Mouse (Mus musculus) ES-Bruce4 (cell line): ENCODE results near the gene Mapre3. TPM values are rescaled to one million over a fixed set of nuclear protein-coding genes. Genes with fewer than 3 reads are reported as not detected.
A peak's percentile ranks its signal among the peaks of the same experiment; 100 is the strongest.

Source experiments
- H3K27ac ChIP-seq: 2 replicates; pipeline ENCODE4 v1.5.1; 2012; ENCODE audit warnings: low read length, inconsistent platforms; ENCODE audit not compliant: insufficient read depth
- H3K27me3 ChIP-seq: 2 replicates; pipeline ENCODE4 v1.6.1; 2012; ENCODE audit warnings: mild to moderate bottlenecking, low read length, inconsistent platforms; ENCODE audit not compliant: control insufficient read depth, poor library complexity, insufficient read depth, severe bottlenecking
- H3K36me3 ChIP-seq: 2 replicates; pipeline ENCODE4 v1.6.1; 2012; ENCODE audit warnings: inconsistent platforms, mild to moderate bottlenecking, low read length, moderate library complexity; ENCODE audit not compliant: control insufficient read depth, poor library complexity, insufficient read depth, severe bottlenecking
- H3K4me1 ChIP-seq: one replicate; pipeline ENCODE4 v1.8.1; 2011; ENCODE audit warnings: low read length; ENCODE audit not compliant: control insufficient read depth, insufficient read depth
- H3K4me3 ChIP-seq: 2 replicates; pipeline ENCODE4 v1.5.1; 2011; ENCODE audit warnings: low read depth, mild to moderate bottlenecking, low read length
- H3K9ac ChIP-seq: 2 replicates; pipeline ENCODE4 v1.6.1; 2012; ENCODE audit warnings: low read depth, mild to moderate bottlenecking, inconsistent platforms; ENCODE audit not compliant: poor library complexity, severe bottlenecking
- H3K9me3 ChIP-seq: replicated peaks from 2 replicates; pipeline ENCODE4 v1.6.1; 2012; ENCODE audit warnings: mild to moderate bottlenecking, low read length, inconsistent platforms; ENCODE audit not compliant: control insufficient read depth, poor library complexity, insufficient read depth, severe bottlenecking
- CTCF ChIP-seq: IDR thresholded peaks from one replicate; pipeline ENCODE4 v1.8.1; 2011; ENCODE audit warnings: low read depth, low read length
- EP300 ChIP-seq: IDR thresholded peaks from 2 replicates; pipeline ENCODE4 v1.6.1; 2011; ENCODE audit warnings: low read depth, low read length; ENCODE audit not compliant: insufficient read depth
- POLR2A ChIP-seq: IDR thresholded peaks from one replicate; pipeline ENCODE4 v1.8.1; 2011; ENCODE audit warnings: low read length; ENCODE audit not compliant: insufficient read depth
- polyA plus RNA-seq: library from polyadenylated mRNA; stranded (reverse); fragments of >200 nt; gene quantifications from 2 replicates; pipeline ENCODE4 v1.2.4, GENCODE M21; 2011; ENCODE audit warnings: low read depth; ENCODE audit not compliant: missing spikeins, insufficient read depth, insufficient read length

Gene Mapre3
- polyA plus RNA-seq: 12.8 and 15.6 TPM in 2 replicates

- TF ChIP-seq POLR2A: no peak
- TF ChIP-seq CTCF: no peak
- TF ChIP-seq EP300: no peak
- Histone ChIP-seq H3K4me1 (no peaks in the 10 kb centered on the region), H3K9me3 (no peaks in the 10 kb centered on the region), H3K27me3 (no peaks in the 10 kb centered on the region), H3K9ac (peak within 1 kb of the TSS; percentile 54), H3K36me3 (no peaks in the 10 kb centered on the region), H3K27ac (no peak within 1 kb of the TSS), H3K4me3 (peak within 1 kb of the TSS; percentile 56)
These were observed at the start of gene Mapre3 for GRCm38 (mm10) chr5:30814424-30815119. Gene Mapre3 (plus strand): TSS chr5:30814641.

GRCm38 (mm10) chr5:30765596-30766370, 48.7 kb upstream of the Mapre3 start:
- H3K9me3 ChIP-seq: peaks cover 11% of the 10 kb centered on the region
- H3K4me1 ChIP-seq: no peaks in the 10 kb centered on the region
- TF ChIP-seq EP300 (no peak), CTCF (no peak), POLR2A (no peak)
- no peaks in the 10 kb centered on the region for H3K27me3 ChIP-seq
- no peak overlapping the region for H3K27ac ChIP-seq
- no peaks in the 10 kb centered on the region for H3K36me3 ChIP-seq
- H3K9ac ChIP-seq: no peak overlapping the region
- no peak overlapping the region for H3K4me3 ChIP-seq

GRCm38 (mm10) chr5:30768082-30768481, 46.4 kb upstream of the Mapre3 start:
- Histone ChIP-seq H3K9ac (no peak overlapping the region), H3K36me3 (no peaks in the 10 kb centered on the region), H3K4me1 (no peaks in the 10 kb centered on the region), H3K9me3 (peaks cover 11% of the 10 kb centered on the region), H3K4me3 (no peak overlapping the region), H3K27ac (no peak overlapping the region), H3K27me3 (no peaks in the 10 kb centered on the region)
- TF ChIP-seq CTCF (no peak), POLR2A (no peak), EP300 (no peak)

GRCm38 (mm10) chr5:30768598-30768997, 45.8 kb upstream of the Mapre3 start:
- Histone ChIP-seq H3K9ac (no peak overlapping the region), H3K36me3 (no peaks in the 10 kb centered on the region), H3K27me3 (no peaks in the 10 kb centered on the region), H3K9me3 (peaks cover 11% of the 10 kb centered on the region), H3K4me3 (no peak overlapping the region), H3K4me1 (no peaks in the 10 kb centered on the region), H3K27ac (no peak overlapping the region)
- TF ChIP-seq CTCF (no peak), POLR2A (no peak), EP300 (no peak)

GRCm38 (mm10) chr5:30769075-30769474, 45.4 kb upstream of the Mapre3 start:
- Histone ChIP-seq H3K27ac (no peak overlapping the region), H3K4me3 (no peak overlapping the region), H3K9ac (no peak overlapping the region), H3K9me3 (peaks cover 11% of the 10 kb centered on the region), H3K27me3 (no peaks in the 10 kb centered on the region), H3K4me1 (no peaks in the 10 kb centered on the region), H3K36me3 (no peaks in the 10 kb centered on the region)
- TF ChIP-seq POLR2A: no peak
- no peak for TF ChIP-seq EP300
- no peak for TF ChIP-seq CTCF
